ENCODE assay signal across 8 mouse cellular contexts in genomic region chr4:129781881-129782675, GRCm38 (mm10). TPM values are rescaled to one million over a fixed set of nuclear protein-coding genes. Genes with fewer than 3 reads are reported as not detected.
DNase-seq lines count a peak whose midpoint lies in the region; ATAC-seq lines count a peak whose summit lies in the region.

No protein-coding gene starts in this region.

- peak overlapping the region; percentile 34; the same call in 1 of the 2 replicates for H3K9ac ChIP-seq in stomach, embryonic 16.5 days (ENCODE audit: low read length)

- no peak overlapping the region for H3K4me3 ChIP-seq in stomach, embryonic 16.5 days (replicated peaks; ENCODE audit: low read length)

- ATAC-seq in stomach, embryonic 16.5 days (ENCODE audit: insufficient read depth, low FRiP score): peak; percentile 61

- H3K4me1 ChIP-seq in stomach, embryonic 16.5 days (ENCODE audit: control insufficient read depth, insufficient read depth, low read length): no peaks in the 10 kb centered on the region

- H3K9me3 ChIP-seq in stomach, embryonic 16.5 days (replicated peaks; ENCODE audit: control insufficient read depth, low read length): no peaks in the 10 kb centered on the region

- H3K4me2 ChIP-seq in stomach, embryonic 16.5 days (ENCODE audit: low read depth, low read length): no peak overlapping the region

- no peaks in the 10 kb centered on the region for H3K27me3 ChIP-seq in stomach, embryonic 16.5 days (ENCODE audit: control insufficient read depth, insufficient read depth, low read length)

- no peaks in the 10 kb centered on the region for H3K36me3 ChIP-seq in stomach, embryonic 16.5 days (ENCODE audit: control insufficient read depth, insufficient read depth, low read length)

- DNase-seq in retina, adult 2 months (ENCODE audit: low read depth, low spot score): peak; percentile 64
- DNase-seq in retina, embryonic 14.5 days (ENCODE audit: low spot score): no peak
- DNase-seq in cerebellum, adult 9-11 months: peak; percentile 34
- peak; percentile 27 to 48 for DNase-seq in heart, adult 9 months (ENCODE audit: low spot score in 2 of 2)
- DNase-seq in kidney, adult 9 months: peak; percentile 44
- DNase-seq in lung, postnatal 36 days: peak; percentile 53
- DNase-seq in thymus, postnatal 10 days (ENCODE audit: low spot score in 2 of 2): no peak

- 23% methylated on average over 4 of the region's 4 CpGs for WGBS in stomach, embryonic 16.5 days

- peak overlapping the region; percentile 29; the same call in 1 of the 2 replicates for H3K27ac ChIP-seq in stomach, embryonic 16.5 days (ENCODE audit: low read length)

RNA-seq across cellular contexts. Expression of gene Ptp4a2, which starts 28.9 kb away (rescaled TPM):
- 277 and 329 TPM in 2 replicates for polyA plus RNA-seq in stomach, embryonic 16.5 days (2015; fragmentation: Nextera tagmentation; extraction: Ambion mirVana)

RNA-seq across cellular contexts. Expression of gene Khdrbs1, which starts 40.0 kb away (rescaled TPM):
- 52.8 and 54.5 TPM in 2 replicates for polyA plus RNA-seq in stomach, embryonic 16.5 days (2015; fragmentation: Nextera tagmentation; extraction: Ambion mirVana)

Comparison
In these comparisons a context has a peak if more than half of its experiments do, and no peak if none do; other contexts are left out.
1. DNase-seq: peak in retina, adult 2 months (single experiment), cerebellum, adult 9-11 months (single experiment), heart, adult 9 months (2 of 2), kidney, adult 9 months (single experiment) and lung, postnatal 36 days (single experiment); none in retina, embryonic 14.5 days (single experiment) and thymus, postnatal 10 days (0 of 2).